Mouse (Mus musculus): ENCODE measurements around the gene Esrp2. TPM values are rescaled to one million over a fixed set of nuclear protein-coding genes. Genes with fewer than 3 reads are reported as not detected.
A peak's percentile ranks its signal among the peaks of the same experiment; 100 is the strongest.

Gene Esrp2
- polyA plus RNA-seq, 1 experiment from 2014 or later, result 0.87 TPM

DNA sequence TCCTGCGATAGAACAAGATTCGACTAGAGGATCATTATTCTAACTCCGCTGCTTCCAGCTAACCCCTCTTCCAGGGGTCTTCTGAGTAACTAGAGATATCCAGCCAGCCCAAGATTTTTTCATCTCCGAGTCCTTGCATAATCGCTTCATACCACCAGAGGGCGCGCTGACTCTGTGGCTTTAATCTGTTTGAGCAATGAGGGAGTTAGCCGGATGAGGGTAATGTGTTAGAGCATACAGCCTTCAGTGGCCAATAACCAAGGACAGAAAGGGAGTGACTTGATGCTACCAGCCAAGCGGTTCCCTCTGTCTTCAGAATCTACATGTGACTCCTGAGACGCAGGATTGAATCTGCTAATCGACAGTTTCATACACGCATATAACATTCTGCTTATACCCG is 4.0 kb upstream of the Esrp2 start:
- H3K36me3 ChIP-seq, result no peaks in the 10 kb centered on the region
- peaks cover 48% of the 10 kb centered on the region for H3K27me3 ChIP-seq
- 22% methylated on average over 13 of the region's 13 CpGs for WGBS
- H3K9me3 ChIP-seq, result no peaks in the 10 kb centered on the region
- no peak overlapping the region for H3K4me2 ChIP-seq (replicated peaks)
- no peak overlapping the region for H3K27ac ChIP-seq (replicated peaks)
- H3K4me1 ChIP-seq, result peaks cover 29% of the 10 kb centered on the region
- no peak overlapping the region for H3K4me3 ChIP-seq
- ATAC-seq (ENCODE audit: low FRiP score, low read depth), result peak; percentile 68; the same call in 1 of the 2 replicates
- no peak overlapping the region for H3K9ac ChIP-seq (replicated peaks)

DNA sequence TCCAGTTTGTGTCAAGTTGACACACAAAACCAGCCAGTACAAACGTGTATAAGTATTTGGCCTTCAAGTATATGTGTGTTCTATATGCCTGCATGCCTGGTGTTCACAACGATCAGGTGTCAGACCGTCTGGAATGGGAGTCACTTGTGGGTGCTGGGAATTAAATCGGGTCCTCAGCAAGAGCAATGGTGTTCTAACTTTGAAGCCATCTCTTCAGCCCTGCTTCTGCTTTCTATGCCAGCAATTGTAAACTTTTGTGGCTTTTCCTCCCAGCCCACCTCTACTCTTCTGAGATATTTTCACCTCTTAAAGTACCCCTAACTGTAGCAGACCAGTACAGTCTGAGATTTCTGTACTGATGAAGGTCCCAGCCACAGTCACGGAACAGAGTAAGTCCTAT is 3.4 kb upstream of the Esrp2 start:
- 75% methylated on average over 5 of the region's 5 CpGs for WGBS
- peaks cover 54% of the 10 kb centered on the region for H3K27me3 ChIP-seq
- H3K36me3 ChIP-seq, result no peaks in the 10 kb centered on the region
- no peak overlapping the region for H3K4me3 ChIP-seq
- peaks cover 30% of the 10 kb centered on the region for H3K4me1 ChIP-seq
- H3K4me2 ChIP-seq (replicated peaks), result no peak overlapping the region
- no peak for ATAC-seq (ENCODE audit: low FRiP score, low read depth)
- H3K9me3 ChIP-seq, result no peaks in the 10 kb centered on the region
- no peak overlapping the region for H3K27ac ChIP-seq (replicated peaks)
- no peak overlapping the region for H3K9ac ChIP-seq (replicated peaks)

DNA sequence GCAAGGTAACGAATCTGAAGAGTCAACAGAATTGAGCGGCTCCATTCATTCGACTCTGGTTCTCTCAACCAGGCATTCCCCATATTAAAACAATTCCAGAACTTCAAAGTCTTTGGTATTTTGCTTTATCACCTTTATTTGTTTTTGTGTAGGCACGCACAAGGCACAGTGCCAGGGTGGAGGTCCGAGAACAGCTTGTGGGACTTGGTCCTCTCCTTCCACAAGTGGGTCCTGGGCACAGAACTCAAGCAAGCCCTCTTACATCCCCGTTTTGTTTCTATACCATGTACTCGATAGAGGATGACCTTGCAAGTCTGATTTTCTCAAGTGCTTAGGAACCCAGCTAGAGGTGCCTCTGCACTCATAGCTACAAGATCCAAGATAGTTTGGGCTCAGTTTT is 1.8 kb upstream of the Esrp2 start:
- no peaks in the 10 kb centered on the region for H3K36me3 ChIP-seq
- H3K4me3 ChIP-seq, result peak overlapping the region; percentile 43
- H3K4me2 ChIP-seq (replicated peaks), result peak overlapping the region; percentile 65
- H3K9me3 ChIP-seq, result no peaks in the 10 kb centered on the region
- H3K27ac ChIP-seq (replicated peaks), result no peak overlapping the region
- WGBS, result 16% methylated on average over 7 of the region's 7 CpGs
- ATAC-seq (ENCODE audit: low FRiP score, low read depth), result no peak
- H3K27me3 ChIP-seq, result peaks cover 70% of the 10 kb centered on the region
- H3K4me1 ChIP-seq, result peaks cover 30% of the 10 kb centered on the region
- peak overlapping the region; percentile 39; the same call in 1 of the 2 replicates for H3K9ac ChIP-seq (replicated peaks)

DNA sequence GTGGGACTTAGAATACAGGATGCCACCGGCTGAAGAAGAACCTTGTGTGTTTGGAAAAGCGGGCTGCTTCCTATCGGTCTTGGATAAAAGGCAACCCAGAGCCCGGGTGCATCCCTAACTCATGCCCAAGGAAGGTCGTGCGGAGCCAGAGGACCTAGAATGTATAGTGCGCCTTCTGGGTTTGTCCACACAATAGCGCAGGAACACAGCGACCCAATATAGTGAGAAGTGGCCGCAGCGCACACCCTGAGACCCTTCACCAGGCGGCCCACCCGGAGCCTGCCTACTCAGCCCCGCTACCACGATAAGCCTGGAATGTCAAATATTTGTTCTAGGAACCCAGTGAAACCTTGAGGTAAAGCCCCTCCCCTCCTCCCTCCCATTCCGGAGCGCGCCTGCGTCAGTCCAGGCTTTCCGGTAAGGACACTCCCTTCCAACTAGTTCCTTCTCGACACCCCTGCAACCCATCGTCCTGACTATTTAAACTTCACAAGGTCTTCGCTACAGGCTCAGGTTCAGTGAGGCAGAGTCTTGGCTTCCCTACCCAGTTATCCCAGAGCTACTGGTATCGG is 1.2 kb upstream of the Esrp2 start:
- 1% methylated on average over 24 of the region's 24 CpGs for WGBS
- Histone ChIP-seq H3K4me1 (peaks cover 30% of the 10 kb centered on the region), H3K27ac (replicated peaks) (no peak overlapping the region), H3K36me3 (no peaks in the 10 kb centered on the region), H3K27me3 (peaks cover 76% of the 10 kb centered on the region), H3K9me3 (no peaks in the 10 kb centered on the region), H3K9ac (replicated peaks) (peak overlapping the region; percentile 39), H3K4me3 (peak overlapping the region; percentile 43), H3K4me2 (replicated peaks) (peak overlapping the region; percentile 65)
- ATAC-seq (ENCODE audit: low FRiP score, low read depth), result no peak

DNA sequence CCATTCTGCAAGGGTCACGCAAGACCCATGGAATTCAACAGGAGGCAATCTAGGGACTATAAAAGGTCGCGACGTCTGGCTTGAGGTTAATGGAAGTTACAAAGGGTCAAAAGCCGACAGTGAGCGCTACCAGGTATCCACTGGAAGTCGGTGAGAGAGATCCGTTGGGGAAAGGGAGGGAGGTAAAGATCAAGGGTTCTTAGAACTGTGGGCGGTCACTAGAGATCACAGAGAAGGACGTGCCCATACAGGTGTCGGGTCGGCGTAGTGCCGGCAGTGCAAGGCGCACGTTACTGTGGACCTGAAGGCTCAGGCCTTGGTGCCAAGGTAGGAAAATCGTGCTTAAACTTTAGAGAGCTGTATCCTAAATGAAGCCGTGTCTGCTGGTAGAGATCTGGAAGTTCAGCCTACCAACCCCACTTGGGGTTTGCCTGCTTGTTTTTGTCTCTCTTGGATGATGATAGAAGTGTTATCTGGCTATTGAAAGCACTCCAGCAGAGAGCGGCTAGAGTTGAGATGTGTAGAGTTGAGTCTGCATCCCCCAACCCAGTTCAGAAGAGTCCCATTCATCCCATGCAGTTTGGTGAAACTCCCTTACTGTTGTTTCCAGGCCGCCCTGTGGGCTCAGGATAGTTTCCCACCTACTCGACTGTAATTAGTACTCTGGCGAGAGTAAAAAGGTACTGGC is 588 bp upstream of the Esrp2 start:
- ATAC-seq (ENCODE audit: low FRiP score, low read depth), result no peak
- WGBS, result 3% methylated on average over 22 of the region's 22 CpGs
- Histone ChIP-seq H3K9me3 (no peaks in the 10 kb centered on the region), H3K4me2 (replicated peaks) (peak overlapping the region; percentile 65), H3K4me3 (peak overlapping the region; percentile 43), H3K36me3 (peaks cover 6% of the 10 kb centered on the region; the same call in 1 of the 2 replicates), H3K27ac (replicated peaks) (no peak overlapping the region), H3K4me1 (peaks cover 30% of the 10 kb centered on the region), H3K9ac (replicated peaks) (peak overlapping the region; percentile 37; the same call in 1 of the 2 replicates), H3K27me3 (peaks cover 77% of the 10 kb centered on the region)

DNA sequence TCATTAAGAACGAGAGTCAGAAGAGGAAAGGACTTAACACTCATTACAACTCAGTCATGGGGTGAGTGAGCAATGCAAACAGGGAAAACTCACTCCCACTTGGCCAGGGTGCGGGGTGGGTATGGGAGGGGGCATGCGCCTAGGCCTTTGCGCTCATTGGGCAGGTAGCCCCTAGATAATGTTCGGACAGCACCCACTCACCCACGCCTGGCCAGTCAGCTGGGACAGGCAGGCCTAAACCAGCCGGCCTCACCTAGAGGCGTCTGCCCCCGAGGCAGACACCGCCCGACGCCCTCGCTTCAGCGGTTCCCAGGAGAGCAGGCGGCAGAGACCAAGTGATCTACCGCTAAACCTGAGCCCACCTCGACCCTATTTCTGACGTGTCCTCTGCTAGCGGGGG is 1.1 kb downstream of the Esrp2 start:
- peak overlapping the region; percentile 43 for H3K4me3 ChIP-seq
- 7% methylated on average over 19 of the region's 19 CpGs for WGBS
- H3K27ac ChIP-seq (replicated peaks), result no peak overlapping the region

DNA sequence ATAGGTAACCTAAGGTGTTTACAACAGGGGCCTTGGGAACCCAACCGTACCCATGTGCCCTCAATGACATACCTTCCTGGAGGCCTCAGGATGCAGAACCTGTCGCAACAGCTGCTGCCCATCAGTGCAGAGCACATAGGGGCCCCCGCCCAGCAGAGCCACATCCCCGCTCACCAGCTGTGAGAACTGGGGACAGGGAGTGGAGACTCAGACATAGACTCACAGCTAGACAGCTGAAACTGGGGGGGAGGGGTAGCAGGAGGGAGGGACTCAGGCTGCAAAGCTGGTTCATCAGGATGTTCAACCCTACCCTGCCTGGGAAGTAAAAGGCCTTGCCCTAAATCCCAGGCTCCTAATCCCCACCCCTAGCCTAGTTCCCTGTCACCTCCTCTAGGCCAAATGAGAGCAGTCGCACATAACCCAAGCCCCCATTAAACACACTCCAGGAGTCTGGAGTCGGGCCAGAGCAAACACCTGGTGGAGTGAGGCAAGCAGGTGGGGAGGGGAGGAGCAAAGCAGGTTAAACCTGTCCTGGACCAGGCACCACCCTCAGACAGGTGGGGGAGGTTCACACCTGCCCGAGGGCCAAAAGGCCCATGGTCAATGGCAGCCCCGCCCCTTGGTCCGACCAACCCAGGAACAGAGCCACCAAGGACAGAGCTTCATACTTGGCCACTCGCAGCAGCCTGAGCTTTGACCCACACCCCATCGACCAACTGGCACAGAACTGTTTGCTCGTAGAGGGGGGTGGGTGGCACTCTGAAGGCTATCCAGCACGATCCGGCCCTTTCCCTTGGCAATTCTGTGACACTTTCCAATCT is 1.8 kb downstream of the Esrp2 start:
- peaks cover 30% of the 10 kb centered on the region for H3K36me3 ChIP-seq
- H3K27ac ChIP-seq (replicated peaks), result no peak overlapping the region
- no peak for ATAC-seq (ENCODE audit: low FRiP score, low read depth)
- H3K27me3 ChIP-seq, result peaks cover 71% of the 10 kb centered on the region
- no peak overlapping the region for H3K4me2 ChIP-seq (replicated peaks)
- peaks cover 30% of the 10 kb centered on the region for H3K4me1 ChIP-seq
- no peaks in the 10 kb centered on the region for H3K9me3 ChIP-seq
- no peak overlapping the region for H3K9ac ChIP-seq (replicated peaks)
- H3K4me3 ChIP-seq, result no peak overlapping the region
- 23% methylated on average over 14 of the region's 14 CpGs for WGBS

More for the DNA sequence above, 1.1 kb downstream of the Esrp2 start:
- Histone ChIP-seq H3K9ac (replicated peaks) (no peak overlapping the region), H3K9me3 (no peaks in the 10 kb centered on the region), H3K4me1 (peaks cover 30% of the 10 kb centered on the region), H3K27me3 (peaks cover 77% of the 10 kb centered on the region), H3K4me2 (replicated peaks) (peak overlapping the region; percentile 65), H3K36me3 (peaks cover 23% of the 10 kb centered on the region)
- ATAC-seq (ENCODE audit: low FRiP score, low read depth), result peak; percentile 32; the same call in 1 of the 2 replicates

DNA sequence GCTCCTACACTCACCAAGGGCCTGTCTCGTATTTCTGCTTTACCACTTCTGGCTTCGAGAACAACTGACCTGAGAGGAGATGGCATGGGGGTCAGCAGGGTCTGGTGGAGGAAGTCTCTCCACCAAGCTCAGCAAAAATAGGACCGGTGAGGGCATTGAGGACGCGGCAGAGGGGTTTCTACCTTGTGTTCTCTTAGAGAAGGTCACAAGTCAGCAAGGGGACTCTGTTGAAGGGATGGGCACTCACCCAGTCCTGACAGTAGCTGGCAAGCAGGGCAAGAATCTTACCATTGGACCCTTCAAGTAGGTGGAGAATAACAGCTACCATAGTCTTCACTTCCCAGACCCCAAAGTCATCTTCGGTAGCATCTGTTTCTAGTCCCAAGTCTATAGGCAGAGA is 2.8 kb downstream of the Esrp2 start:
- H3K9ac ChIP-seq (replicated peaks), result no peak overlapping the region
- no peak for ATAC-seq (ENCODE audit: low FRiP score, low read depth)
- WGBS, result 73% methylated on average over 6 of the region's 6 CpGs
- no peaks in the 10 kb centered on the region for H3K9me3 ChIP-seq
- no peak overlapping the region for H3K4me2 ChIP-seq (replicated peaks)
- H3K27ac ChIP-seq (replicated peaks), result no peak overlapping the region
- H3K27me3 ChIP-seq, result peaks cover 61% of the 10 kb centered on the region
- H3K36me3 ChIP-seq, result peaks cover 38% of the 10 kb centered on the region
- H3K4me3 ChIP-seq, result no peak overlapping the region
- H3K4me1 ChIP-seq, result peaks cover 30% of the 10 kb centered on the region

DNA sequence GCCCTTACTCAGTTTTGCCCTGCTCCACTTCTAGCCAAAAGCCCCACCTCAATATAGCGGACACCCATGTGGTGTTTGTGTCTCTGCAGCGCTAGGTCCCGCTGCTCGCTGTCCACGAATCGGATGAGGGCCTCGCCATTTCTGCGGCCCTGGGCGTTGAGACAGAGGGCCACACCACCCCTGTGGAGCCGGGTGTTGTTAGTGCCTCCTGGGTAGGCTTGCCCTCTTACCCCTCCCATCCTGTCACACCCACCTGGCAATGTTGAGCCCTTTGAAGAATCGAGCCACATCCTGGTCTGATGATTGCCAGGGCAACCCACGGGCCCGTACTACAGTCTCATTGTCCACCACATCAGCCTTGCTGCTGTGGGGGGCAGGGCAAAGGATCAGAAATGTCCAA is 3.2 kb downstream of the Esrp2 start:
- H3K4me2 ChIP-seq (replicated peaks), result no peak overlapping the region
- no peak overlapping the region for H3K4me3 ChIP-seq
- peaks cover 57% of the 10 kb centered on the region for H3K27me3 ChIP-seq
- H3K36me3 ChIP-seq, result peaks cover 42% of the 10 kb centered on the region
- no peak overlapping the region for H3K27ac ChIP-seq (replicated peaks)
- H3K9me3 ChIP-seq, result no peaks in the 10 kb centered on the region
- H3K4me1 ChIP-seq, result peaks cover 29% of the 10 kb centered on the region
- no peak overlapping the region for H3K9ac ChIP-seq (replicated peaks)
- ATAC-seq (ENCODE audit: low FRiP score, low read depth), result no peak
- WGBS, result 73% methylated on average over 13 of the region's 13 CpGs

DNA sequence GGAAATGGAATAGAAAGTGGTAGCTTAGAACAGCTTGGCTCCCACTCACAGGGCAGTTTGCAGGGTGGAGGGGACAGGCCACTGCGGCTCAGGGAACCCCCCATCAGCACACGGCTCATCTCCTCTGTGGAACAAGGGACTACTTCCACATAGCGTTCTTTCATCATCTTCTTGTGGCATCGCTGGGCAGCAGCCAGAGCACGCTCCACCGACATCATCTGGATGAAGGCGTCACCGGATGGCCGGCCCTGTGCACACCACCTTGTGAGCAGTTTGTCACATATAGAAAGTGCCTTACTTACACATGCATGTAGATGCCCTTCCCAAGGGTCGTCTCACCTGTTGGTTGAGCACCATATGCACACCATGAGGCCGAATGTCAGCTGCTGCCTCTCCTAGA is 4.4 kb downstream of the Esrp2 start:
- 94% methylated on average over 11 of the region's 11 CpGs for WGBS
- Histone ChIP-seq H3K4me1 (peaks cover 17% of the 10 kb centered on the region), H3K4me2 (replicated peaks) (no peak overlapping the region), H3K9ac (replicated peaks) (no peak overlapping the region), H3K9me3 (no peaks in the 10 kb centered on the region), H3K36me3 (peaks cover 50% of the 10 kb centered on the region), H3K4me3 (no peak overlapping the region), H3K27me3 (peaks cover 45% of the 10 kb centered on the region), H3K27ac (replicated peaks) (no peak overlapping the region)
- no peak for ATAC-seq (ENCODE audit: low FRiP score, low read depth)

DNA sequence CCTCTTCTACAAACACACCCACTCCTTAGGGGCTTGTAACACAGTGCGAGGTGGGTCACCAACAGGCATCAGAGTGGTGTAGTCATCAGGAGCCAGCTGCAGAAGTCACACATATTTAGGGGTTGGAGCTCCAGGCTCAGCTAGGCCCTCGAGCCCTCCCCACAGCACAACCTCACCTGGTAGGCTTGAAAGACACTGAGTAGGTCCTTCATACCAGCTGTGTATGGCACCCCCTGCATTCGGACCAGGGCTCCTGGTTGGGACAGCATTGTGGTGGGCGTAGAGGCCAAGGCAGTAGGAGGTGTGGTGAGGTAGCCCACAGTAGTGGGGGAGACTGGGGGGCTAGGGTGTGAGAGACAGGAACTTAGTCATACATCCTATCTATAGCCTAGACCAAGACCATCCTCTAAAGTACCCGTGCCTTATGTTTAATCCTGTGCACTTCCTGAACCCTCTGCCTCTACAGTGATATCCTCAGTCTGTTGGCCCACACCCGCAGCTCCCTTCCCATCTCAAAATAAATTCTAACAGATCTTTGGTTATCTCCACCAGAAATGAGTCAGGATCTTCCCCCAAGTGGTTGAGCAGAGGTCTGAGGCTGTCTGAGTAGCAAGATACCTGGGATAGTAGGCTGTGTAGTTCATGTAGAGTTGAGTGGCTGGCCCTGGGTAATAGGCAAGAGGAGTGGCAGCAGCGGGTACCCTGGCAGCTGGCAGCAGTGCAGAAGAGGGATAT is 5.1 kb downstream of the Esrp2 start:
- Histone ChIP-seq H3K4me2 (replicated peaks) (no peak overlapping the region), H3K4me3 (no peak overlapping the region), H3K9ac (replicated peaks) (no peak overlapping the region), H3K4me1 (peaks cover 10% of the 10 kb centered on the region), H3K36me3 (peaks cover 51% of the 10 kb centered on the region), H3K27me3 (peaks cover 38% of the 10 kb centered on the region), H3K9me3 (no peaks in the 10 kb centered on the region), H3K27ac (replicated peaks) (no peak overlapping the region)
- WGBS, result 94% methylated on average over 7 of the region's 7 CpGs
- ATAC-seq (ENCODE audit: low FRiP score, low read depth), result no peak
